Mouse (Mus musculus) left cerebral cortex, adult 2 months (tissue): Measurements from ENCODE around the gene Nt5dc2. TPM values are rescaled to one million over a fixed set of nuclear protein-coding genes. Genes with fewer than 3 reads are reported as not detected.

Experiments used
- DNase-seq, 2 experiments: peaks; one replicate each; pipeline ENCODE4 v3.0.0; 2021 to 2022; ENCODE audit warnings: low spot score in 2 of 2, mixed read lengths in 1 of 2; ENCODE audit errors: extremely low spot score in 1 of 2
- H3K27ac ChIP-seq: fragments of 200-600 bp; 2 replicates; pipeline ENCODE4 v1.8.1; 2022
- H3K4me3 ChIP-seq: fragments of 200-600 bp; 2 replicates; pipeline ENCODE4 v1.8.1; 2022
- CTCF ChIP-seq: fragments of 200-600 bp; IDR thresholded peaks from 2 replicates; pipeline ENCODE4 v1.8.1; 2022; ENCODE audit warnings: antibody characterized with exemption, mild to moderate bottlenecking, moderate library complexity
- intact Hi-C: fragments of 180-260 bp; cut with DNase I; formaldehyde crosslinking; loops from one replicate; pipeline ENCODE4 v1.15.1; 2025
- long read RNA-seq, 2 experiments: library from polyadenylated mRNA; stranded (forward); transcript quantifications; one replicate each; pipeline ENCODE4 v2.0.0; 2021; ENCODE audit warnings: borderline mapping rate in 2 of 2
- total RNA-seq, 2 experiments: library from RNA; stranded (reverse); gene quantifications; 2 replicates each; pipeline ENCODE4 v1.2.3; 2021

Gene Nt5dc2
- 1 to 10 TPM; 2.5 to 2.8 TPM for total RNA-seq
- long read RNA-seq, experiment 1, transcript Nt5dc2-204 (14 exons, 1,848 nt) = major isoform, 6 of 7 reads
- long read RNA-seq, experiment 1, partial matches to known transcripts = 0 of 7 reads
- long read RNA-seq, experiment 1, other reads (novel, unspliced or antisense) = 1 of 7 reads
- long read RNA-seq, experiment 2, partial matches to known transcripts = 0 of 5 reads
- long read RNA-seq, experiment 2, other reads (novel, unspliced or antisense) = 1 of 5 reads

DNA sequence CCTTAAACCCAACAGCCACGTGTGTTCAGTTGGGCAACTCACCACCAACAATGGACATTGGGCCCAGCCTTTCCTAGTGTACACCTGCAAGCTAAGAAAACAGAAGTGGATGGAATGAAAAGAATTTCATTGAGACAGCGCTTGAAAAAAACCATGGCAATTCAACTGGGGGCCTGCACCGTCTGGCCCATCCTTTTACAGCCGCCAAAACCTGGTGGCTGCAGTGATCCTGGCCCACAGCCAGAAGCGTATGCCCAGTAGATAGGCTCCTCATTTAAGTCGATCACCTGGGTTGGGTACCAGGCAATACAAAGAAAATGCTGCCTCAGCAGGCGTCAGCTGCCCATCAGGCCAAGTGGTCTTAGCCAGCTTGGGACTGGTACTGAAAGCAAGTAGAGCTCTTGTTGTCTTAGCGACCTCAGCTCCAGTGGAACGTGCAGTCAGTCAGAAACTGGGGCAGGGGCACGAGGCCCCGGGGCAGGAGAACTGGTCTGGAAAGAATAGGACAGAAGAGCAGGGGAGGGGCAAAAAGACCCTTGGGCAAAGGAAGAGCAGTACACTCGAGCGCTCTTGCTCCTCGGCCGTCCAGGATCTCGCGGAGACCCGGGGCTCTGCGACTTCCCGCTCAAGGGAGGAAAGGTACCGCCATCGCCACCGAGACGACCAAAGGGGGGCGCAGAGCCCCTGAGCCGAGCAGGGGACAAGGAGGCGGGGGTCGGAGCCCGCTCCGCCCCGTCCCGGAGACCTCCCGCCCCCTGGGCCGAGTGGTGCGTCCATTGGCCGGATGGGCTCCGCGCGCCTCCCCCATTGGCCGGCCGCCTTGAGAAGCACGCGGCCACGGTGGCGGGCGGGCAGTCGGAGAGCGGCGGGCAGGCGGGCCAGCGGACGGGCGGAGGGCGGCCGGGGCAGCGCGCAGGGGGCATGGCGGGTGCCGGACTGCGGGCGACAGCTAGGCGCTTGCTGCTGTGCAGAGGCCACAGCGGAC lies at the start of gene Nt5dc2:
TSS of gene Nt5dc2 (plus strand) at position 818 of the 985 bp plus-strand sequence.
- DNase-seq = peak; percentile 66 to 71
- intact Hi-C loops = loop anchor here (5.0 kb wide), 1 partner anchor 67 kb away; no protein-coding TSS in a partner anchor
- Histone ChIP-seq H3K27ac (no peak within 1 kb of the TSS; the same call in 1 of the 2 replicates), H3K4me3 (peak within 1 kb of the TSS; percentile 45)
- TF ChIP-seq CTCF = no peak; the same call in 1 of the 2 replicates

DNA sequence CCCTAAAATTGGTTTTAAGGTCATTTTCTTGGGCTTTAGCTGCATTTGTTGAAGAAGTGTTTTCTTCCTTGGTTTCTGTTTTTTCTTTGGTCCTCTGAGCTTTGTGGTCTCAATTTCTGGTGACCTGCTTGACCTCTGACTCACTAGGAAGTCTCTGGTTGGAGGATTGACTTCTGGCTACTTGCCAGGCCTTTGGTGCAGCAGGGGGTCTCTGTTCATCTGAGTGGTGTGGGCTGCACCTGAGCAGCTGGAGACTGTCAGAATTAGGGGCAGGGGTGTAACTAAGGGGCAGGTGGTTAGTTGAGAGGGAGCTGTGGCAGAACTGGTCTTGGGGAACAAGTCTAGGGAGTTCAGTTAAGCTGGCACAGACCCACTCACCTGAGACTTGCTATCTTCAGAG lies 49.7 kb upstream of the Nt5dc2 start:
- no peak overlapping the region for H3K4me3 ChIP-seq
- no peak for DNase-seq
- intact Hi-C loops = no loop called here
- no peak overlapping the region for H3K27ac ChIP-seq
- TF ChIP-seq CTCF = no peak

DNA sequence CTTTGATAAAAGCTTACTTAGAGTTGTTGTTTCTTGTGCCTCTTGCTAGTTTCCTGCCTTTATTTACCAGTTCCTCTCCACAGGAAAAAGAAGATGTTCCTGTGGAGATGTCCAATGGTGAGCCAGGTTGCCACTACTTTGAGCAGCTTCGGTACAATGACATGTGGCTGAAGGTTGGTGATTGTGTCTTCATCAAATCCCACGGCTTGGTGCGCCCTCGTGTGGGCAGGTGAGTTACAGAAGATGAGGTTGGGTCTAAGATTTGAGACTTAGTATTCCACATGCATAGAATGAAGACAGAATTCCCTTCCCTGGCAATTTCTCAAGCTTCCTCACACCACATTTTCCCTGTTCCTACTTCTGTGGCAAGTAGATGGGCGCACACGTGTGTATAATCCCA lies 43.4 kb upstream of the Nt5dc2 start:
- intact Hi-C loops = no loop called here
- Histone ChIP-seq H3K4me3 (no peak overlapping the region), H3K27ac (no peak overlapping the region)
- no peak; the same call in 1 of the 2 replicates for TF ChIP-seq CTCF
- no peak for DNase-seq

DNA sequence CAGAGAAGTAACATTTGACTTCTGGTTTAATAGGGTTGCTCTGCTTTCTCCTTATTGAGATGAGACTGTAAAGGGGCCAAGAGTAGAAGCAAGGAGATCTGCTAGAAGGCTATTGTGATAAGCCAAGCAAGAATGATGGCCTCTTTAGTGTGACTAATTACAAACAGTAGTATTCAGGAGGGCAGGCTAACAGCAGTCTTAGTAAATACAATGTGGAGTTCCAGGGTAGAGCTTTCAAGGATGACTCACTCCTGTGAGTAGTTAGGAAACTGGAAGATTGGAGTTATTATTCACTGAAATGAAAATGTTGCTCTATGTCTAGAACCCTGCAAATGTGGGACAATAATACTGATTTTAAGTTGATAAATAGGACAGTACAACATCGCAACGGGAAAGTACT lies 42.3 kb upstream of the Nt5dc2 start:
- no peak for DNase-seq
- no peak overlapping the region for H3K4me3 ChIP-seq
- no peak for TF ChIP-seq CTCF
- H3K27ac ChIP-seq = no peak overlapping the region
- intact Hi-C loops = no loop called here

DNA sequence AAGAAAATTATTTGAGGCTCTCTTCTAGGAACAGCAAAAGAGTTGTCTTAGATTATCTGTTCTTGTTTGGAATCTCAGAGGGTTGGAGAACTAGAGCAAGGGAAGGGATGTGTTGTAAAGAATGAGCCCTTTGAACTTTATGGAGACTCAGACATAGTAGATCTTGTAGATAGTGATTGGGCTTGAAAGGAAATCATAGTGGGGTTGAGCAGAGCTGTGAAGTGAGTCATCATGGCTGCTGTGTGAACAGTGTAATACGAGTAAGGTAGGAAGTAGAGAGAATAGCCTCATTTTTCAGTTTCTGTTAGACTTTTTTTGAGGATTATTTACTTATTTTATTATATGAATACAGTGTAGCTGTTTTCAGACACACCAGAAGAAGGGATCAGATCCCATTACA lies 40.9 kb upstream of the Nt5dc2 start:
- Histone ChIP-seq H3K27ac (no peak overlapping the region), H3K4me3 (no peak overlapping the region)
- no peak for DNase-seq
- intact Hi-C loops = no loop called here
- TF ChIP-seq CTCF = no peak

DNA sequence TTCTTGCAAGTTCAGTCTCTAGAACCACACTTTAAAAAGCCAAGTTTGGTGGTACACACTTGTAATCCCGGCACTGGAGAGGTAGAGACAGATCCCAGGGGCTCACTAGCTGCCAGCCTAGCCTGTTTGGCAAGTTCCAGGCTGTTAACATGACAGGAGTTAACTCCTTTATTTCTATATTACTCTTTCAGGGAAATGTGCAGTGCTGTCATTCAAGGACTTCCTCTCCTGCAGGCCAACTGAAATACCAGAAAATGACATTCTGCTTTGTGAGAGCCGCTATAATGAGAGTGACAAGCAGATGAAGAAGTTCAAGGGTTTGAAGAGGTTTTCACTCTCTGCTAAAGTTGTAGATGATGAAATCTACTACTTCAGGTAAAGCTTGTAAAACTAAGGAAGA lies 25.7 kb upstream of the Nt5dc2 start:
- TF ChIP-seq CTCF = no peak
- no peak for DNase-seq
- H3K4me3 ChIP-seq = no peak overlapping the region
- intact Hi-C loops = no loop called here
- no peak overlapping the region for H3K27ac ChIP-seq

DNA sequence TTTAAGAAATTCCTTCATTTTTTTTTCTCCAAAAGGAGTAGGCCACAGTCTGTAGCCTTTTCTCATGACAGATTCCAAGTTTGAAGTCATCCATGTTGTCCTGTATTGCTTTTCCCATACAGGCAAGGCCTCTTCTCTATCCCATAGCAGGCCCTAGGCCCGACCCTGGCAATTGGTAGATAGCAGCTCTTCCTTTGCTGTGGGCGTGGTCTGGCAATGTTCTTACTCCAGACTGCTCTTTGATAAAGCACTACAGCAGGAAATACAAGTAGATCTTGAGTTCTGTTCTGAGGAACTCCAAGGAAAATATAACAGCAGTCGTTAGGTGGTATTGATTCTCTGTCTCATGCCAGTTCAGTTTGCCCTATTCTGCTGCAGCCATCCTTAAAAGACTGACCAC lies 20.2 kb upstream of the Nt5dc2 start:
- Histone ChIP-seq H3K4me3 (no peak overlapping the region), H3K27ac (no peak overlapping the region)
- no peak for DNase-seq
- intact Hi-C loops = no loop called here
- TF ChIP-seq CTCF = no peak

DNA sequence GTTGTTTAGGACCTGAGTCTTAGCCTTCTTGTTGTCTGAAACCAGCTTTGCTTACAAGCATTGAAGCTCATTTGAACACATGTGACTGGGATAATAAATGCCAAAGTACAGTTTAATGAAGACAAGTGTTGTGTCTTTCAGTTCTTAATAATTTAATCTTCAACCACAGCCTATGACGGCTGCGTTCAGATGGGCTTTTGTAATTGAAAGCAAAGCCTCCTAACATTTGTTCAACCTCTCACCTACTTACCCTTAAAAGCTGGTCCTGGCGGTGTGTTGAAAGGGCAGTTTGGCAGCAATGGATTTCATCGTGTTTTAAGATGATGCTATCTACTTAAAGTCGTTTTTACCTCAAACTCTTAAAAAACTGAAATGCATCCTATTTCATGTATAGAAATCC lies 18.7 kb upstream of the Nt5dc2 start:
- no peak overlapping the region for H3K27ac ChIP-seq
- DNase-seq = no peak
- intact Hi-C loops = no loop called here
- TF ChIP-seq CTCF = no peak
- no peak overlapping the region for H3K4me3 ChIP-seq

DNA sequence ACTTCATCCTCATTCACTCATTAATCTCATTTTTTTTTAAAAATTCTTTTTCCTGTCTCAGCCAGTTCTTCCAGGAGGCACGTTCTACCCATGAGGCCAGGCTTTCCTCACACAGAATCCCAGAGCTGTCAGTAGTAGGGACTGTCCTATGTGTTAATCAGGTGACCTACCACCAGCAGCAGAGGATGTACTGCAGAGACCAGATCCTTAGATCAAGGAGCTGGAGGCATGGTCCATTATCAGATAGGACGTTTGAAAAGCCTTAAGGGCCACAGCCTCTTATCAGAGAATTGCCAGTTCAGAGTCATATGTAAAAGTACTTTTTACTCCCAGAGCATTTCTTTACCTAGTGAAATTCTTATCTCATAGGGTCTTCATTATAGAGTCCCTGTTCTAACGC lies 16.8 kb upstream of the Nt5dc2 start:
- Histone ChIP-seq H3K4me3 (no peak overlapping the region), H3K27ac (no peak overlapping the region)
- intact Hi-C loops = no loop called here
- TF ChIP-seq CTCF = no peak
- no peak for DNase-seq

DNA sequence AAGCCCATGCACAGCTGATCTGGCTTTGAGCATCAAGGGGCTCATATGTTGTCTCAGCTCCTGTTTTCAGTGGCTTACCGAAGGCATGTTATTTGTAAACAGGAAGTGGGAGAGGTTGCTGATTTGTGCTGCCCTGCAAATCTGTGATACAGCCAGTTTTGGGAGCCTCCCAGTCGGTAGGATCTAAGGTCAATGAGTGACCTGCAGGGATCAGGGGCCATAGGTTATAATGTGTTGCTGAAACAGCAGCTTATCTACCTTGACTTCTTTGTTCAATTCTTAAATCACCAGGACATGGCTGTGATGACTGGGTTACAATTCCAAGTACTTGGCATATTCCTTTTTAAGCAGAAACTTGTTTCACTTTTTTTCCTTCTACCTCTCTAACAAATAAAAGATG lies 15.3 kb upstream of the Nt5dc2 start:
- no peak for DNase-seq
- intact Hi-C loops = no loop called here
- no peak overlapping the region for H3K4me3 ChIP-seq
- no peak for TF ChIP-seq CTCF
- no peak overlapping the region for H3K27ac ChIP-seq

DNA sequence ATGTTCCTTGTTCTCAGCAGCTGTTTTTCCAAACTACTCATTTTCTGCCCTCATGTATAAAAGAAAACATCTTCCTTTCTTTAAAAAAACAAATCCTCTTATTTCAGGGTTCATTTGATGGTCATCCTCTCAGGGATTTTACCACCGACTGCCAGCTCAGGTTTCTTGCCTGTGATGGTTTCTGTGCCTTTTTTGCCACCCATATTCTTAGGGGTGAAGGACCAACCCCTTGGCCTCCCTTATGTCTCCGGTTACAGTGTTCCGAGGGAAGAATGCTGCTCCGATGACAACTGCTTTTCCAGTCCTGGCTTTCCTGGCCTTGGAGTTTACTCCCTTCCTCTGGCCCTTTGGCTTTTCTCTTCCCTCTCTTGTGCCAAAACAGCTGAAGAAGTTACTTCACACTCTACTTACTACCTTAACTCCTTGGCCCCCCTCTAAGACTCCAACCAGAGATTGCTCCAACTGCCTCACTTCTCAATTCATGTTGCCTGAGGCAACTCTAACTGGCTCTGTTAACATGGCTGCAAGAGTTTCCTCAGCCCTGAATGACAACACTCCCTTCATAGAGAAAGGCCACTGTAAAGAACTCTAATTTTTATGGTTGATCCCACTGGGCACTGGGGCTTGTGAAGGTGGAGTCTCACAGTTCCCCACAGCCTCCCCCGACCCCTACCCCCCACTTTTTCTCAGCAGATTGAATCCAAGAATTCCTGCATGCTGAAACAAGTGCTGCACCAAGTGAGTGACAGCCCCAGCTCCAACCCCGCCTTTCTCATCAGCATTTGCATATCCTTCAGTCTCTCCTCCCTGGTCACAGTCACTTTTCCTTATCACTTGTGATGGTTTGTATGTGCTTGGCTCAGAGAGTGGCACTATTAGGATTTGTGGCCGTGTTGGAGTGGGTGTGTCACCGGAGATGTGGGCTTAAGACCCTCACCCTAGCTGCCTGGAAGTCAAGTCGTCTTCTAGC lies 5.5 kb upstream of the Nt5dc2 start:
- intact Hi-C loops = no loop called here
- H3K27ac ChIP-seq = no peak overlapping the region
- TF ChIP-seq CTCF = no peak
- peak in 1 of 2 experiments; percentile 10 for DNase-seq
- no peak overlapping the region for H3K4me3 ChIP-seq
